Mouse (Mus musculus) midbrain, embryonic 10.5 days (tissue): ENCODE results near the gene Fam129a. TPM values are rescaled to one million over a fixed set of nuclear protein-coding genes. Genes with fewer than 3 reads are reported as not detected.

Experiments used
- DNase-seq: peaks from one replicate; pipeline ENCODE4 v3.0.0-alpha.2; 2017; ENCODE audit warnings: low spot score
- H3K27ac ChIP-seq: fragments of 300-500 bp; sonication (generic); replicated peaks from 2 replicates; pipeline ENCODE4 v1.5.1; 2016; ENCODE audit warnings: mild to moderate bottlenecking
- H3K27me3 ChIP-seq: fragments of 300-500 bp; sonication (generic); 2 replicates; pipeline ENCODE4 v1.6.1; 2016; ENCODE audit warnings: low read depth, mild to moderate bottlenecking; ENCODE audit not compliant: poor library complexity, severe bottlenecking
- H3K36me3 ChIP-seq: fragments of 300-500 bp; sonication (generic); 2 replicates; pipeline ENCODE4 v1.6.1; 2016; ENCODE audit warnings: mild to moderate bottlenecking, moderate library complexity
- H3K4me1 ChIP-seq: fragments of 300-500 bp; sonication (generic); 2 replicates; pipeline ENCODE4 v1.6.1; 2016
- H3K4me3 ChIP-seq: fragments of 300-500 bp; sonication (generic); 2 replicates; pipeline ENCODE4 v1.5.1; 2016; ENCODE audit warnings: mild to moderate bottlenecking, moderate library complexity
- H3K9me3 ChIP-seq: fragments of 300-500 bp; sonication (generic); replicated peaks from 2 replicates; pipeline ENCODE4 v1.6.1; 2016; ENCODE audit warnings: mild to moderate bottlenecking
- WGBS: fragments of 180-500 bp; shearing (Covaris S2); methylation state at CpG from one replicate; pipeline ENCODE4 v1.1.7; 2016; 5-methylcytosine and 5-hydroxymethylcytosine counted together
- polyA plus RNA-seq: library from polyadenylated mRNA; unstranded; fragments of >200 nt; fragmentation: Nextera tagmentation; extraction: Ambion mirVana; gene quantifications from 2 replicates; pipeline ENCODE4 v1.2.1, GENCODE M21; 2016

Fam129a gene
- polyA plus RNA-seq, 1 experiment from 2014 or later, result 0.31 TPM

- Histone ChIP-seq H3K4me3 (no peak overlapping the region), H3K27me3 (no peaks in the 10 kb centered on the region), H3K4me1 (no peaks in the 10 kb centered on the region), H3K27ac (no peak overlapping the region), H3K36me3 (no peaks in the 10 kb centered on the region), H3K9me3 (no peaks in the 10 kb centered on the region)
- WGBS, result 84% methylated on average over 7 of the region's 7 CpGs
- no peak for DNase-seq
Measured at GRCm38 (mm10) chr1:151664837-151665431, 93.9 kb downstream of the Fam129a start.

- H3K27me3 ChIP-seq, result no peaks in the 10 kb centered on the region
- 87% methylated on average over 10 of the region's 10 CpGs for WGBS
Measured at GRCm38 (mm10) chr1:151667351-151668074, 96.5 kb downstream of the Fam129a start.

GRCm38 (mm10) chr1:151670006-151670591 lies 99.1 kb downstream of the Fam129a start:
- 89% methylated on average over 9 of the region's 9 CpGs for WGBS
- H3K4me3 ChIP-seq, result no peak overlapping the region

More at GRCm38 (mm10) chr1:151667351-151668074, 96.5 kb downstream of the Fam129a start:
- Histone ChIP-seq H3K4me1 (no peaks in the 10 kb centered on the region), H3K27ac (no peak overlapping the region), H3K9me3 (no peaks in the 10 kb centered on the region), H3K4me3 (no peak overlapping the region), H3K36me3 (no peaks in the 10 kb centered on the region)
- DNase-seq, result no peak

DNA sequence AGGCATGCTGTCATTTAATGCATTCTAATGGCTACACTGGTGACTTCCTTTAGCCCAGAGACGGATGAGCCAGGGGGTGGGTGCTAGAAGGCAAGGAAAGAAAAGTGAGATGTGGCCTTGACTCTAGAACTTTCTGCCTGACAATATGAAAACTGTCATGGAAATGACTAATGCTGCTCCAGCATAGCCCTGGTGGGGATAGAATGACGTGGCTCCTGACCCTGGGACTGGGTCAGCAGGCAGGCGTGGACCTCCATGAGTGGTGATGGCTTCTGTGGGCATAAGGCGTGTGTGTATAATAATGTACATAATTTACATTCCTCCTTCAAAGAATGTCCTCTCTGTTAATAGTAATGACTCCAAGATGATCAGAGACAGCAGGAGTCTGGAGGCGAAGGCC lies 104.7 kb downstream of the Fam129a start:
- WGBS, result 75% methylated on average over 5 of the region's 5 CpGs

More at GRCm38 (mm10) chr1:151670006-151670591, 99.1 kb downstream of the Fam129a start:
- Histone ChIP-seq H3K27ac (no peak overlapping the region), H3K27me3 (no peaks in the 10 kb centered on the region), H3K9me3 (no peaks in the 10 kb centered on the region), H3K4me1 (no peaks in the 10 kb centered on the region), H3K36me3 (no peaks in the 10 kb centered on the region)
- no peak for DNase-seq

DNA sequence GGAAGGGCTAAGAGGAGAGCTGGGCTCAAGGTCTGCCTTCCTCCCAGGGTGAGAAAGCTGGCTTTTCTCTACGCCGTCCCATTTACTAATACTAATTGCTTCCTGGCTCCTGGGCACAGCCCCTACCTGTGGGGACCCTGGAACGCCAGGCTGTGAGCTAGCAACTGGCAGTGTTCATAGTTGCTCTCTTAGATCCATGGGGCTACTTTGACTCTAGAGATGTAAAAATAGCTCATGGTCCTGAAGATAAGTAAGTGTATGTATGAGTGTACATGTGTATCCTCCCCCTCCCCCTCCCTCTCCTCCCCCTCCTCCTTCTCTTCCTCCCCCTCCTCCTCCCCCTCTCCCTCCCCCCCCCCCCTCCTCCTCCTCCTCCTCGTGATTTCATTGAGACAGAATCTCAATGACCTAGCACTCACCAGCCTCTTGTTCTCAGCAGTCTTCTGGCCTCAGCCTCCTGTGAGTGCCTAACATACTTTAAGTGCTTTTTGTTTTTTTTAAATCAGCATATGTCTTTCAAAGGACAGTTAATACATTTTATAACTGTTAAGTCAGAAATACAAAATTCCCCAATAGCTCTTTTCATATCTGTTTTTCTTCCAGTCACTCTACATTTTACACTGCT lies 106.3 kb downstream of the Fam129a start:
- H3K27me3 ChIP-seq, result no peaks in the 10 kb centered on the region

More for the DNA sequence above, 104.7 kb downstream of the Fam129a start:
- H3K27ac ChIP-seq, result no peak overlapping the region
- H3K9me3 ChIP-seq, result no peaks in the 10 kb centered on the region
- H3K27me3 ChIP-seq, result no peaks in the 10 kb centered on the region
- no peak overlapping the region for H3K4me3 ChIP-seq
- DNase-seq, result no peak
- 0 out of 2 replicates have a peak, but pooled peaks cover 6% of the 10 kb centered on the region for H3K4me1 ChIP-seq
- H3K36me3 ChIP-seq, result no peaks in the 10 kb centered on the region

DNA sequence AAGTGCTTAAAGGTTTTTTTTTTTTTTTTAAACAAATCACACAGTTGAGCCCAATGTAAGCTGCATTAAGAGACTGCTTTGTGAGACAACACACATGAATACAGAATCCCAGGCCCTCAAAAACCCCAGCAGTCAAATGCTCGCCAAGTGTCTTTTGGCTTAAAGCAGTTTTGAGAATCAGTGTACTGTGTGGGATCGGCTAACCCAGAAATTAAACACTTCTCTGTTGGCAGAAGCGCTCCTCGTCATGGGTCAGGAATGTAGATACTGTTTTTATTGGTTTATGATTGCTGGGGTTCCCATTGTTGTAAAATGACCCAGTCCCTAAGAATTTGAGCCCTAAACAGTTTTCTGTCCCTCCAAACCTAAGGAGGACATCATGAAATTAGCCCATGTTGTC lies 107.0 kb downstream of the Fam129a start:
- no peak for DNase-seq
- Histone ChIP-seq H3K27ac (no peak overlapping the region), H3K9me3 (no peaks in the 10 kb centered on the region), H3K36me3 (no peaks in the 10 kb centered on the region), H3K4me1 (0 out of 2 replicates have a peak, but pooled peaks cover 6% of the 10 kb centered on the region), H3K4me3 (no peak overlapping the region), H3K27me3 (no peaks in the 10 kb centered on the region)
- WGBS, result 81% methylated on average over 4 of the region's 4 CpGs

More for the DNA sequence above, 106.3 kb downstream of the Fam129a start:
- H3K36me3 ChIP-seq, result no peaks in the 10 kb centered on the region
- no peaks in the 10 kb centered on the region for H3K9me3 ChIP-seq
- 70% methylated on average over 3 of the region's 4 CpGs for WGBS
- no peak overlapping the region for H3K4me3 ChIP-seq
- 0 out of 2 replicates have a peak, but pooled peaks cover 6% of the 10 kb centered on the region for H3K4me1 ChIP-seq
- no peak for DNase-seq
- no peak overlapping the region for H3K27ac ChIP-seq

DNA sequence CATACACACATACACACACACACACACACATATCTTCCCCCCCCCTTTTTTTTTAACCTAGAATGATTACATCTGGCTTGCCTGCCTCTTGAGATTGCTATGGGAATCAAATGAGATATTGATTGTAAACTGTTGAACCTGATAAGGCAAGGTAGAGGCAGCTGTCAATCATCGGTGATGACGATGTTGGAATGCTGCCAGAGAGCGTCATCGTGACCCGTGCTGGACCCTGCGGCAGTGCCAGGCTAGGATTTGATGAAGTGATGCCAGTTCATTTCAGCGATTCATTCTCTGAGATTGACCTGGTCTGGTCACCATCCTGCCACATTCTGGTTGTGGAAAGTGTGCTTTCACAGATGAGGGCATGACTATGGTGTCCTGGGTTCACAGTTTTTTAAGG lies 108.2 kb downstream of the Fam129a start:
- Histone ChIP-seq H3K27me3 (no peaks in the 10 kb centered on the region), H3K27ac (no peak overlapping the region), H3K36me3 (no peaks in the 10 kb centered on the region), H3K4me1 (0 out of 2 replicates have a peak, but pooled peaks cover 6% of the 10 kb centered on the region), H3K4me3 (no peak overlapping the region), H3K9me3 (no peaks in the 10 kb centered on the region)
- 96% methylated on average over 7 of the region's 7 CpGs for WGBS
- no peak for DNase-seq

GRCm38 (mm10) chr1:151679883-151680613 lies 109.1 kb downstream of the Fam129a start:
- H3K9me3 ChIP-seq, result no peaks in the 10 kb centered on the region
- no peaks in the 10 kb centered on the region for H3K36me3 ChIP-seq
- H3K4me1 ChIP-seq, result peaks cover 6% of the 10 kb centered on the region
- no peak for DNase-seq
- H3K27me3 ChIP-seq, result no peaks in the 10 kb centered on the region
- H3K4me3 ChIP-seq, result no peak overlapping the region
- WGBS, result 95% methylated on average over 4 of the region's 4 CpGs
- H3K27ac ChIP-seq, result 0 out of 2 replicates have a peak overlapping the region, but pooled peaks have one; percentile 17

DNA sequence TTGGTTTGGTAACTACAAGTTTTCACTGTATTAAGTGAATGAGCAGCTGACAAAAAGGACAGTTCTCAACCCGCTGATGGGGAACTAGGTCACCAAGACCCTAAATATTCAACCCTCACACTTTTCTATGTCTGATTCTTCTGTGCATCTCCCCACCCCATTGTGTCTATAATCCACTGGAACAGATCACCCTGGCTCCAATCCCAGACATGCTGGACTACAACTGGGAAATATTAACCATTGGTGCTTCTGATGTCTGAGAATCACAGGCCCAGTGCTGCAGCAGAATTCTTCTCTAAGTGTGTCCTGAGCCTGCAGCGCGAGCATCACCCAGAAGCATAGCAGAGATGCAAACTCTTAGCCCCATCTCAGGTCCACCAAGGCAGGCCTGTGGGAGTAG lies 110.0 kb downstream of the Fam129a start:
- no peak overlapping the region for H3K4me3 ChIP-seq
- H3K27me3 ChIP-seq, result no peaks in the 10 kb centered on the region
- H3K9me3 ChIP-seq, result no peaks in the 10 kb centered on the region
- no peak for DNase-seq
- H3K36me3 ChIP-seq, result no peaks in the 10 kb centered on the region
- peaks cover 16% of the 10 kb centered on the region for H3K4me1 ChIP-seq
- no peak overlapping the region for H3K27ac ChIP-seq
- 92% methylated on average over 3 of the region's 3 CpGs for WGBS

DNA sequence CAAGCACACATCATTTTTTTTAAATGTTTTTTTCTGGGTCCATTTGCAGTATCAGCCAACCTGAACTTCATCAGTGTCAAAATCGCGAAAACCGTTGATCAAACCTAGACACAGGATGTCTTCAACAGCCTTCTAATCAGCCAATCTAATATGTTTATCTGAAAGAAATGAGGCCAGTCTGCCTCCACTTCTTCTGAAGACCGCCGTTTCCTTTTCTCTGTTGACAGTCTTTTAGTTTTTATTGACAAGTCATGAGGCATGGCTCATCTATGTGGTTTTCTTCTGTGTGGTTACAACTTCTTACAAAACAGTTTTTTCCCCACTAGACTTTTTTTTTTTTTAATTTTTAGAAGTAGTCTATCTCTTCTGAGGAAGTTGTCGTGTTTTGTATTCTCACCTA lies 111.9 kb downstream of the Fam129a start:
- no peaks in the 10 kb centered on the region for H3K9me3 ChIP-seq

GRCm38 (mm10) chr1:151684451-151684892 lies 113.5 kb downstream of the Fam129a start:
- no peak overlapping the region for H3K27ac ChIP-seq
- no peaks in the 10 kb centered on the region for H3K9me3 ChIP-seq
- H3K4me3 ChIP-seq, result no peak overlapping the region
- H3K36me3 ChIP-seq, result no peaks in the 10 kb centered on the region
- no peaks in the 10 kb centered on the region for H3K27me3 ChIP-seq
- H3K4me1 ChIP-seq, result peaks cover 17% of the 10 kb centered on the region
- DNase-seq, result no peak
- 88% methylated on average over 7 of the region's 7 CpGs for WGBS

More for the DNA sequence above, 111.9 kb downstream of the Fam129a start:
- Histone ChIP-seq H3K4me1 (peaks cover 17% of the 10 kb centered on the region), H3K27me3 (no peaks in the 10 kb centered on the region), H3K27ac (no peak overlapping the region), H3K36me3 (no peaks in the 10 kb centered on the region), H3K4me3 (no peak overlapping the region)
- no peak for DNase-seq
- 91% methylated on average over 6 of the region's 6 CpGs for WGBS

GRCm38 (mm10) chr1:151684978-151685377 lies 114.0 kb downstream of the Fam129a start:
- no peak for DNase-seq
- Histone ChIP-seq H3K27ac (no peak overlapping the region), H3K9me3 (no peaks in the 10 kb centered on the region), H3K4me1 (peaks cover 17% of the 10 kb centered on the region), H3K27me3 (no peaks in the 10 kb centered on the region), H3K4me3 (no peak overlapping the region), H3K36me3 (no peaks in the 10 kb centered on the region)
- 81% methylated on average over 5 of the region's 5 CpGs for WGBS
